Mouse (Mus musculus) C2C12 (cell line): ENCODE results near the gene Ppp1r36. TPM values are rescaled to one million over a fixed set of nuclear protein-coding genes. Genes with fewer than 3 reads are reported as not detected.

Experiments used
- H3K27me3 ChIP-seq: one replicate; pipeline ENCODE4 v1.6.1; 2011; ENCODE audit not compliant: control insufficient read depth, insufficient read depth, insufficient read length
- H3K36me3 ChIP-seq: one replicate; pipeline ENCODE4 v1.6.1; 2011; ENCODE audit not compliant: control insufficient read depth, insufficient read depth
- H3K4me3 ChIP-seq: one replicate; pipeline ENCODE4 v1.5.1; 2011; ENCODE audit warnings: mild to moderate bottlenecking, control low read depth; ENCODE audit not compliant: poor library complexity, insufficient read depth, severe bottlenecking
- H3K79me2 ChIP-seq: one replicate; pipeline ENCODE4 v1.6.1; 2011; ENCODE audit not compliant: control insufficient read depth, insufficient read depth
- H3K79me3 ChIP-seq: one replicate; pipeline ENCODE4 v1.6.1; 2011; ENCODE audit warnings: low read depth, control low read depth
- H3ac ChIP-seq: one replicate; pipeline ENCODE3; 2011; ENCODE audit warnings: low read depth; ENCODE audit not compliant: control insufficient read depth, insufficient read length
- CEBPB ChIP-seq: IDR thresholded peaks from one replicate; pipeline ENCODE4 v1.6.1; 2011; ENCODE audit warnings: low read depth, mild to moderate bottlenecking, control low read depth, moderate library complexity
- CTCF ChIP-seq: IDR thresholded peaks from one replicate; pipeline ENCODE4 v1.5.1; 2011; ENCODE audit not compliant: control insufficient read depth, insufficient read depth, insufficient read length
- FOSL1 ChIP-seq: IDR thresholded peaks from one replicate; pipeline ENCODE4 v1.8.0; 2011; ENCODE audit warnings: mild to moderate bottlenecking, low read length; ENCODE audit not compliant: poor library complexity, insufficient read depth, severe bottlenecking
- MAX ChIP-seq: IDR thresholded peaks from one replicate; pipeline ENCODE4 v1.6.1; 2011; ENCODE audit warnings: mild to moderate bottlenecking, control low read depth
- MYOD1 ChIP-seq: IDR thresholded peaks from one replicate; pipeline ENCODE4 v1.6.1; 2011; ENCODE audit warnings: low read depth; ENCODE audit not compliant: control insufficient read depth, insufficient read length
- MYOG ChIP-seq: IDR thresholded peaks from one replicate; pipeline ENCODE4 v1.6.1; 2011; ENCODE audit not compliant: control insufficient read depth, insufficient read length; ENCODE audit errors: extremely low read depth
- USF1 ChIP-seq: IDR thresholded peaks from one replicate; pipeline ENCODE4 v1.6.1; 2011; ENCODE audit warnings: low read depth, mild to moderate bottlenecking, control low read depth, moderate library complexity
- polyA plus RNA-seq: library from polyadenylated mRNA; unstranded; fragments of >200 nt; fragmentation: generic; extraction: Trizol; gene quantifications from one replicate; pipeline ENCODE4 v1.2.1, GENCODE M21; 2012; ENCODE audit warnings: missing spikeins

The Ppp1r36 gene
- polyA plus RNA-seq, 1 experiment, result not detected

DNA sequence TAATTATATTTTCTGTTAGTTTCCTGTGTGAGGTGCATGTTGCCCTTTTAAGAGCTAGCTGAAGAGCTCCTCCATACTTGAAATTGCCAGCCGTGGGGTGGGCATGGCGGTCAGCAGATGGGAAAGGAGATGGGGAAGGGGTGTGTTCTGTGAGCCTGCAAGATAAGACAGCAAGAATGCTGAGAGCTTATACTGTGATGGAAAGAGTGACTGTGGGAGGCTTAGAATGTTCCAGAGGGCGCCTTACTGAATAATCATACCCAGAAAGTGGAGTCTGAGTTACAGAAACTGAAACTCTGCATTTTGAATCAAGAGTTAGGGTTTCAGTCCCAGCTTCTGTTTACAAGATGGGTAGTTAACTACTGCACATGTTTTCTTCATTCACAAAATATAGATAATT is 41.8 kb upstream of the Ppp1r36 start:
- no peak overlapping the region for H3ac ChIP-seq
- H3K79me3 ChIP-seq, result peaks cover 94% of the 10 kb centered on the region
- no peaks in the 10 kb centered on the region for H3K27me3 ChIP-seq
- H3K4me3 ChIP-seq, result no peak overlapping the region
- peaks cover 15% of the 10 kb centered on the region for H3K36me3 ChIP-seq
- H3K79me2 ChIP-seq, result peaks cover 100% of the 10 kb centered on the region
- TF ChIP-seq MYOG, result no peak
- no peak for TF ChIP-seq MYOD1
- no peak for TF ChIP-seq CEBPB
- no peak for TF ChIP-seq CTCF
- no peak for TF ChIP-seq USF1

DNA sequence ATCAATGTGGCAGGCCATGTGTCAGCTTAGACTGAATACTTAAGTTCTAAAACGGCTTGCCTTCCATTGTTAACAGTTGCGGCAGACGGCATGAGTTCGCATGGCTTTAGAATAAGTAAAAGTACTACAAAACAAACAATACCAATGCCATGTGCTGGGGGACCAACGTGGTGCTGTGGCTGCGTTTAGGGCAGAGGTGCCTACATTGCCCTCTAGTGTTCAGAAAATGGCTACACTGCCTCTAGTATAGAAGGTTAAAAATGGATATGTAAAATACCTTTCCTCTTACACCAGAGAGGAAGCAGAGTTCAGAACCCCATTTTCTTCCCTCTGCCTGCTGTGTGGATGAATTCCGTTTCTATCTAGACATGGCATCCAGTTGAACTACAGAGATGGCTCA is 40.7 kb upstream of the Ppp1r36 start:
- peaks cover 100% of the 10 kb centered on the region for H3K79me2 ChIP-seq
- H3ac ChIP-seq, result no peak overlapping the region
- peaks cover 24% of the 10 kb centered on the region for H3K36me3 ChIP-seq
- H3K27me3 ChIP-seq, result no peaks in the 10 kb centered on the region
- TF ChIP-seq MYOD1, result no peak
- TF ChIP-seq MAX, result no peak
- no peak for TF ChIP-seq CEBPB
- TF ChIP-seq USF1, result no peak
- TF ChIP-seq CTCF, result no peak
- TF ChIP-seq MYOG, result no peak
- no peak for TF ChIP-seq FOSL1
- H3K4me3 ChIP-seq, result no peak overlapping the region
- peaks cover 99% of the 10 kb centered on the region for H3K79me3 ChIP-seq

DNA sequence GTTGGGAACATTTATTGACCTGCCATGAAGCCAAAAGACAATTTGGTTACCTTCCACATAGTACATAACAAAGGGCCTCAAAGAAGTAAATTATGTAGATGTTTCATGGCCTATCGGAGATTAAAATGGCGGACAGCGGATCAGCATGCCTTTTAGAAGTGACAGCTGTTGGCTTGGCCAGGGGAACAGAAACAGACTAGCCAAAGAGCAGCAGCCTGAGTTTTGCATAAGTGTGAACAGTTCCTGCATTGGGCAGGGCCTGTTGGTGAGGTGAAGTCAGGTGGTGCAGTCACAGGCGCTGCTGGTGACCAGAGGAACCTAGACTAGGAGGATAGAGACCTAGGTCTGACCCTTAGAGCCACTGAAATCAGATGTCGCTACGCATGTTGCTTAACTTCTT is 40.3 kb upstream of the Ppp1r36 start:
- no peaks in the 10 kb centered on the region for H3K27me3 ChIP-seq
- peaks cover 99% of the 10 kb centered on the region for H3K79me3 ChIP-seq
- no peak overlapping the region for H3K4me3 ChIP-seq
- peaks cover 28% of the 10 kb centered on the region for H3K36me3 ChIP-seq
- H3K79me2 ChIP-seq, result peaks cover 100% of the 10 kb centered on the region
- TF ChIP-seq MAX (no peak), USF1 (no peak), MYOG (no peak), FOSL1 (no peak), CEBPB (no peak), CTCF (no peak), MYOD1 (no peak)
- H3ac ChIP-seq, result no peak overlapping the region

DNA sequence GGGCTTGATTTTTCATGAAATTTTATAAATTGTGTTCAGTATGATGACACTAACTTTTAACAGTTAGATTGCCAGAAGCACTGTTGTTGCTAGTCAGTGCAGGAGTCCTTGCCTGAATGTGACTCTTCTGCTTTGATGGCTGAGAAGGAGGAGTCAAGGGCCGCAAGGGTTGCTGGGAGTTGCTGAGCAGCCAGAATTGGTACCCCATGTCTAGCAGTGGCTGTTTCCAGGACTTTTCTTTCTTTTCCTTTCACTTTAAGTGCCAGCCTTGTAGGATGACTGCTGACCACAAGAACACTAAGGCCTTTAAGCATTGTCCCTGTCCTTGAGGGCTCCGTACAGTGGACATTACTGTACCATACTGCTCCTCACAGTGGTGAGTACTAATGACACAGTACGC is 39.6 kb upstream of the Ppp1r36 start:
- no peak for TF ChIP-seq MAX
- no peak for TF ChIP-seq MYOG
- no peak for TF ChIP-seq MYOD1
- no peak for TF ChIP-seq USF1
- TF ChIP-seq FOSL1, result no peak
- no peak for TF ChIP-seq CTCF
- no peak for TF ChIP-seq CEBPB
- H3K79me2 ChIP-seq, result peaks cover 100% of the 10 kb centered on the region
- H3K36me3 ChIP-seq, result peaks cover 28% of the 10 kb centered on the region
- no peaks in the 10 kb centered on the region for H3K27me3 ChIP-seq
- H3ac ChIP-seq, result no peak overlapping the region
- peaks cover 99% of the 10 kb centered on the region for H3K79me3 ChIP-seq
- H3K4me3 ChIP-seq, result no peak overlapping the region

DNA sequence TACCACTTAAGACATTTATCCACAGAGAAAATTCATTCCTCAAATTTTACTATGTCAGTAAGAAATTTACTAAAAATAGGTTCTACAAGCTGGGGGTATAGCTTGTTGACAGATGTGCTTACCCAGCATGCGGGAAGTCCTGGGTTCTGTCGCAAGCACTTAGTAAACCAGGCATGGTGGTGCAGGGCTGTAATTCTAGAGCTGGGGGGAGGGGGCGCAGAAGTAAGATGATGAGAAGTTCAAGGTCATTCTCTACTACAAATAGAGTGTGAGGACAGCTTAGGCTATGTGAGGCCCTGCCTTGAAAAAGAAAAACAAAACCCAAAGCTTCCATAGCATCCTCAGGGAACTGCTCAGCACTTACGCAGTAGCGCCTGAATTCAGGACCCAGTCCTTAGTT is 38.8 kb upstream of the Ppp1r36 start:
- H3K36me3 ChIP-seq, result peaks cover 34% of the 10 kb centered on the region
- no peak overlapping the region for H3ac ChIP-seq
- TF ChIP-seq MYOG, result no peak
- no peak for TF ChIP-seq CEBPB
- no peak for TF ChIP-seq USF1
- TF ChIP-seq FOSL1, result no peak
- no peak for TF ChIP-seq MAX
- no peak for TF ChIP-seq MYOD1
- TF ChIP-seq CTCF, result no peak

DNA sequence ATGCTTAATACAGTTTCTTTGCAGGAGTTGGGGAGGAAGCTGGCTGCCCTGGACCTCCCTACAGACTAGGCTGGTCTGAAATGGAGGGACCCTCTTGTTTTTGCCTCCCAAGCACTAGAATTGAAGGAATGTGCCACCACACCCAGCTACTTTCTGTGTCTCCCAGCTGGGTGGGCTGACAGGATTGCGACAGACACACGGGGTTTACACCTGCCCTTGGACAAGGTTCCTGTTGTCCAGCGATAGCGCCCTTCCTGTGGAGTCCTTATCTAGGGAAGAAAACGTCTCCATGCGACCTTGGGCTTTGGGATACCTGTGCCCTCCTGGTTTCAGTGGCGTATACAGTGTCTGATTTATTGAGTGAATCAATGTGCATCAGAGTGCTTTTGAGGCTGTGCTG is 37.2 kb upstream of the Ppp1r36 start:
- peaks cover 100% of the 10 kb centered on the region for H3K79me3 ChIP-seq
- peaks cover 32% of the 10 kb centered on the region for H3K36me3 ChIP-seq
- H3K4me3 ChIP-seq, result no peak overlapping the region
- TF ChIP-seq MAX (no peak), USF1 (no peak), MYOD1 (no peak), FOSL1 (no peak), MYOG (no peak), CEBPB (no peak), CTCF (no peak)
- H3K79me2 ChIP-seq, result peaks cover 100% of the 10 kb centered on the region
- H3K27me3 ChIP-seq, result no peaks in the 10 kb centered on the region
- no peak overlapping the region for H3ac ChIP-seq

More for the DNA sequence above, 38.8 kb upstream of the Ppp1r36 start:
- Histone ChIP-seq H3K27me3 (no peaks in the 10 kb centered on the region), H3K79me3 (peaks cover 100% of the 10 kb centered on the region), H3K79me2 (peaks cover 100% of the 10 kb centered on the region), H3K4me3 (no peak overlapping the region)
